Mouse (Mus musculus): ENCODE measurements around the gene Cenpt.
A peak's percentile ranks its signal among the peaks of the same experiment; 100 is the strongest.
"Not testable (repeated sequence)": the region's sequence is repeated elsewhere in the genome, so short reads cannot be mapped to it uniquely, and the experiment has no call there.

Cenpt gene

GRCm38 (mm10) chr8:105854303-105854702, 1.2 kb upstream of the Cenpt start:
- peak in 1 of 2 experiments; percentile 31 for DNase-seq

DNA sequence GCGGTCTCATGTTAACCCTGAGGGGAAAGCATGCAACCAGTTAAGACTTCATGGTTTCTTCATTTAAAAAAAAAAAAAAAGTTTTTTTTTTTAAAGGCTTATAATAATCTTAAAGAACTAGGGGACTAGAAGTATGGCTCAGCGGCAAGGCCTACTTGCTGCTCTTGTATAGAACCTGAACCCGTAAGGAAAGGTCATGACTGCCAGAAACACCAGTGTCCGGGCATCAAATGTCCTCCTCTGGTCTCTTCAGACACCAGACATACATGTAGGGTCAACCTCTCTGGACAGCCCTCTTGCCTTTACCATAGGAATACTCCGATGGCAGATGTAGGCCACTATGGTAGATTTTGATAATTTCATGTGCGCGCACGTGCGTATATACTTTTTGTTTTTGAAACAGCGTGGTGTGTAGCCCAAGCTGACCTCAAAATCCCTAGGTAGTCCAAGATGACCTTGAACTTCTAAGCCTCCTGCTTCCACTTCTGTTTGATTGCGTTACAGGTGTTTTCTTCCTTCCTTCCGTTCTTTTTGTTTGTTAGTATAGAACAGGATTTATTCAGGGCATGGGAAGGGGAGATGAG, 840 bp downstream of the Cenpt start:
- peak in 1 of 2 experiments; percentile 36 for DNase-seq

DNA sequence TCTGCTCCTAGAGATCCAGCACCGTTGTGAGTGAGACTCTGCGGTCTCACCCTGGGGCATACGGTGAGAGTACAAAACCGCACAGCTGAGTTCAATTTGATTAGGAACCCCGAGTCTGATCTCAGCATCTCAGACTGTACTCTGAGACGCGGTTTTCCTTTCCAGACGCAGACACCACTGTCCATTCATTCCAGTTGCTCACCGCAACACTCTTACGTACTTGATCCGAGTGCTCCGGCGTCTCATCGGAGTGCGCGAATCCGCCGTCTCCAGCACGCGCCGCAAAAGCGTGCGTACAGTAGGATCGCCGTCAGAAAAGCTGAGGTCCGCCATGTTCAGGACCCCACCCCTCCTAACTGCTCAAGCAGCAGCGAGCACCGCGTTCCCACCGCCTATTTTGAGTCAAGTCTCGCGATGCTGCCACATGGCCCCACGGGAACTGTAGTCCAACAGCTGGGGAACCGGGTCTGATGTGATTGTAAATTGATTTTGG, 1.4 kb downstream of the Cenpt start:
- DNase-seq = peak; percentile 95 to 97

GRCm38 (mm10) chr8:105850611-105851010, 2.5 kb downstream of the Cenpt start:
- no peak for DNase-seq

DNA sequence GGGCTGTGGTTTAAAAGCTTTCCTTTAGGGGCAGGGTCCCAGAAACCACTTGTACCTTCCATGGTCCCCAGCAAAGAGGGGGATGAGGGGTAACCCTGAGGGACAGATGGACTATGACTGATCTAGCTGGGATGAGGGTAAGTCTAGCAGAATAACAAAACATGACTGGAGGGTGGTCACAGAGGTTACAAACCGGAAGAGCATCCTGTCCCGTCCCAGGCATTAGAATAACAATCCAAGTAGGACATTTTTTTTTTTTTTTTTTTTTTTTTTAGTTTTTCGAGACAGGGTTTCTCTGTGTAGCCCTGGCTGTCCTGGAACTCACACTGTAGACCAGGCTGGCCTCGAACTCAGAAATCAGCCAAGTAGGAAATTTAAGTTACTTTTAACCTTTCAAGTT, 3.1 kb downstream of the Cenpt start:
- DNase-seq = no peak

DNA sequence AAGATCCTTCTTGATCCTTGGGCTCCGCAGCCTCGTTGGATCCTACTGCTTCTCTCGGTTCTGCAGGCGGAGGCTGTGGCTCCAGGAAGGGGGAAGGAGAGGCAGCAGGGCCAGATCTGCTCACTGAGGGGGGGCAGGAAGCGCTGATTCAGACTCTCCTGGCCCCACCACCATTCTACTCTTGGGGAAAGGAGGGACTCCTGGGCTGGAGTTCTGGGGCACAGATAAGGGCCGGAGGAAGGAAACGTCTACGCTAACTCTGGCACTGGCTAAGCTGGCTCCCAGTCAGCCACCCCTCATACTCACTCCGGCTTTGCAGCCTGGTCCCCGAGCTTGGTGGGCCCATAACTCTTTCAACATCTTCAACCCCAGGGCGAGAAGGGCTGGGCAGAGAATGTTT, 6.4 kb downstream of the Cenpt start:
- no peak for DNase-seq

- DNase-seq = no peak
Observed at GRCm38 (mm10) chr8:105839209-105839608, 13.9 kb downstream of the Cenpt start.

- DNase-seq = peak; percentile 36 to 42
Observed at GRCm38 (mm10) chr8:105836991-105837390, 16.1 kb downstream of the Cenpt start.

DNA sequence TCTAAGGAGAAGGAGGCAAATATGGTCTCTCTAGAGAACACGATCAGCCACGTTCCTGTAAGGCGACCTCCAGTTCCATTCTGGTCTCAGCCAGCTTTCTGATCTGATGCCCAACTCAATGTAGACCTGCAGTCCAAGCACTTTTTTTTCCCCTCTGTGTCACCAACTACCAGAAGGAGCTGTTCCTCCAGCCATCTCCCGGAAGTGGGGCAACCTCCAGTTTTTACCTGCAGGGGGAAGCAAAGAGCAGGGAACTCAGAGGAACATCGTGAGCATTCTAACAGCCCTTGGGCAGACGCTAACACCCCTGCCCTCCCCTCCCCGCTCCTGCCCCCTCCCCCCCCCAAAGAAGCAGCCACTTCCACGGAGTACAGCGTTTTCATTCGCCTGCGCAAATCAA, 17.8 kb downstream of the Cenpt start:
- DNase-seq = peak; percentile 73 to 75

DNA sequence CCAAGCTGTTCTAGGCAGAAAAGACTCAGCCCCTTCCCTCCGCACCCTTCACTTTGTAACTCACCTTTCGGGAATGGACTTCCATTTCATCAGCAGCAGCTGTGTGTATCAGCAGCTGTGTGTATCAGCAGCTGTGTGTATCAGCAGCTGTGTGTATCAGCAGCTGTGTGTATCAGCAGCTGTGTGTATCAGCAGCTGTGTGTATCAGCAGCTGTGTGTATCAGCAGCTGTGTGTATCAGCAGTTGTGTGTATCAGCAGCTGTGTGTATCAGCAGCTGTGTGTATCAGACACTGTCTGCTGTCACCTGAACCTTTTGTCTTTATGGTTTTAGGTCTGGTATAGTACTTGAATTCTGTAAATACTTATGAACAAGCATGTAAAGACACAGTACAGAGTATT, 19.3 kb downstream of the Cenpt start:
- DNase-seq = not testable (repeated sequence)

- peak; percentile 97 to 98 for DNase-seq
Observed at GRCm38 (mm10) chr8:105826861-105827848, 25.9 kb downstream of the Cenpt start, which contains the start of the genes Ranbp10 and Tsnaxip1. TSS of gene Ranbp10 (minus strand) at chr8:105827350. TSS of gene Tsnaxip1 (plus strand) at chr8:105827731.

DNA sequence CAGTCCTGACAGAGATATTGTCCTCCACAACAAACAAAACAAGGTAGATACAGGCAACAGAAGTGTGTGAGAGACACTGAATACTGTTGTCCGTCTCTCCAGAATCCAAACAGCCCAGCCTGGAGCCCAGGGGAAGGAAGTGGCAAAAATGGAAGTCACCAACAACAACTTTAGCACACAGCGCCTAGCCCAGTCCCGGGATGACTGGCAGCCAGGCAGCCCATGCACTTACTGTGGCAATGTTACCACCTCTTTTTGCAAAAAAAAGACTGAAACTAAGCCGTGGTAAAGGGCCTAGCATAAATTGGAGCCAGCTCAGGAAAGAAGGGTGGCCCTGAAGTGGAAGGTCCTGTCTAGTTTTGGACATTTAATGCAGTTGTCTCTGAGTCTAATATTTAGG, 26.7 kb downstream of the Cenpt start:
- no peak for DNase-seq

GRCm38 (mm10) chr8:105825506-105825905, 27.6 kb downstream of the Cenpt start:
- no peak for DNase-seq

- DNase-seq = no peak
Observed at GRCm38 (mm10) chr8:105820925-105821324, 32.2 kb downstream of the Cenpt start.

- no peak for DNase-seq
Observed at GRCm38 (mm10) chr8:105819659-105820058, 33.4 kb downstream of the Cenpt start.

DNA sequence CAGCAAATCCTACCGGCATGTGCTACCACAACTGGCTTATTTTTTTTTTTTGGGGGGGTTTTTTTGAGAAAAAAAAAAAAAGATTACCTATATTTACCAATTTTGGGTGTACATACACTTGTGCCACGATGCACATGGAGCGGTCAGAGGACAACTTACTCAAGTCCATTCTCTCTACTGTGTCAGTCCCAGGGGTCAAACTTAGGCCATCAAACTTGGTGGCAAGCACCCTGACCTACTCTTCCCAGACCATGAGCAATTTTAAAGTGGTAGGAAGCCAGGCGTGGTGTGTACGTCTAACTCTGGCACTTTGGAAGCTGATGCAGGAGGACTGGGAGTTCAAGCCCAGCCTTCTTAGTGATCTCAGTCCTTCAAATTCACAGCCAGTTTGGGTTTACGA, 39.8 kb downstream of the Cenpt start:
- DNase-seq = no peak

DNA sequence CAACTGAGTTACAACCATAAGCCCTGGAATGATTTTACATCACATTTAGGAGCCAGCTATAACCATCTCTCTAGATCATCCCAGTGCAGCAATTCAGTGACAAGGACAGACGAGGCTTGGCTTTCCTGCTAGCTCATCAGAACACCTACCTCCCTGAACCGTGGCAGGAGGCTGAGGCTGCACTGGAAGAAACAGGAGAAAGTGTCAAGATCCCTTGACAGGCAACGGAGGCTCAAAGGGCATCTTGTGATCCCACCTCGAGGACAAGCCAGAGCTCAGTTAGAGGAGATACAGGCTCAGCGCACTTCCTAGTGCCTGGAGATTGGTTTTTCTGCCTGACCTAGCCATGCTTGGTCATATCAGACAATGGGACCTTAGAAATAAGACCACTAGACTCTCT, 40.6 kb downstream of the Cenpt start:
- no peak for DNase-seq

- DNase-seq = no peak
Observed at GRCm38 (mm10) chr8:105811543-105811942, 41.5 kb downstream of the Cenpt start.

DNA sequence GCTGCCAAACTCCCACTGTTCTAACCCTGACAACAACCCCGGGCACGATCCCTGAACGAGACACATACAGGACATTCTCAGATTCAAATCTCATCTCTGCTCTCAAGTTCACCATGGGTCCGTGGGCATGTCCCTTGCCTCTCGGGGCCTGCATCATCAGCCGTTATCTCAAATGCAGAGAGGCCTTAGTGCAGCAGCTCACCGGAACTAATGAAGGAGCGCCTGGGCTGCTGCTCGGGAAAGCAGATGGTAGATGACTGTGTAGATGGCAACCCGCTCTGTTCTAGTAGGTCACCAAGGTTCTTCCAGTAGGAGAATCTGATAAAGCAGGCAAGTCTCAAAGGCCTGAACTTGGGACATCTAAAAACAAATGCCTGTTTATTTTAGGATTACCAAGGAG, 42.0 kb downstream of the Cenpt start:
- DNase-seq = peak; percentile 29 to 31

DNA sequence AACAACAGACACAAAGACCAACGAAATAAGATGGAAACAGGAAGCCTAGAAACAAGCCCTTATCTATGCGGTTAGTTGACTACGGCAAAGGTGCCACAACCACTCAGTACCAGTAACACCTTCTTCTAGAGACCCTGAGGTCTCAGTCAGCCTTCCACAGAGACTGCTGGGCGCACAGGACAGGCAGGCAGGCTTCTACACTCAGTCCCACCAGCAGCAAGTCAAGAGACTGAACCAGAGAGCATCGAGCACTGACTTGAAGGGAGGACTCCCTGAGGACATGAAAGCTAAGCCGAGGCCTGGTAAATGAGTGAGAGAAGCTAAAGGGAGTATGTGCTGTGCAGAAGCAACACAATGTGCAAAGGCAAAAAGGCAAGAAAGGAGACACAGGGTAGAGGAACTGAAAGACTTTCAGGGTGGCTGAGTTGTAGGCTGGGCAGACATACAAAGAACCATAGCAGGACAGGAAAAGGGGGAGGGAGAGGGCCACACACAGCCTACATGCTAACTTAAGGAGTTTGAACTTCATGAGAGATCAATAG, 42.8 kb downstream of the Cenpt start:
- DNase-seq = no peak

GRCm38 (mm10) chr8:105808480-105808879, 44.6 kb downstream of the Cenpt start:
- no peak for DNase-seq

DNA sequence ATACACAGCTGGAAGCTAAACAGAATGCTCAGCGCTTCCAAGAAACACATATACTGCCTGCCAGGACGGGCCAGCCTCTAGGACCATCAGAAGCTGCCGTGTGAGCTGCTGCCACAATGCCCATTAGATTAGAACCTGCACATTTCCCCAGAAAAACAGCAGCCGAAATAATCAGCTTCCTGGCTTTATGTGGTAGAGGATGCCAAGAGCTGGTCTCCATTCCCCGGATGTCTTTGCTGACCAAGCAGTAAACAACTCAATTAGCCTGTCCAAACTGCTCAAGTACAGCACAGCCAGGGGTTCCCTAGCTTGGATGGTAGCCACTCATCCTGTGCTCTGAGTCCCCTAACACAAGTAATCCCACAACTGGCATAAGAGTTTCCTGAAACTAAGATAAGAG, 45.3 kb downstream of the Cenpt start:
- DNase-seq = peak; percentile 20 to 25

- DNase-seq = no peak
Observed at GRCm38 (mm10) chr8:105805964-105806363, 47.1 kb downstream of the Cenpt start.

GRCm38 (mm10) chr8:105805346-105805745, 47.7 kb downstream of the Cenpt start:
- no peak for DNase-seq
